Mouse (Mus musculus) heart, postnatal 0 days (tissue): Measurements from ENCODE around the gene Irf1. TPM values are rescaled to one million over a fixed set of nuclear protein-coding genes. Genes with fewer than 3 reads are reported as not detected.

Source experiments
- ATAC-seq: fragments of 200-750 bp; cut with Nextera tagmentation; 2 replicates; pipeline ENCODE4 v1.8.0; 2017; ENCODE audit warnings: low read depth, moderate number of reproducible peaks, moderate library complexity; ENCODE audit not compliant: insufficient read depth
- DNase-seq: peaks from one replicate; pipeline ENCODE4 v3.0.0-alpha.2; 2016; ENCODE audit warnings: low spot score
- H3K27ac ChIP-seq: fragments of 300-500 bp; sonication (generic); 2 replicates; pipeline ENCODE4 v1.5.1; 2014; ENCODE audit warnings: low read depth, mild to moderate bottlenecking
- H3K27me3 ChIP-seq: fragments of 300-500 bp; sonication (generic); 2 replicates; pipeline ENCODE4 v1.6.1; 2014; ENCODE audit warnings: low read length, mixed read lengths; ENCODE audit not compliant: control insufficient read depth, insufficient read depth
- H3K36me3 ChIP-seq: fragments of 300-500 bp; sonication (generic); replicated peaks from 2 replicates; pipeline ENCODE4 v1.6.1; 2014; ENCODE audit warnings: low read length, mixed read lengths; ENCODE audit not compliant: control insufficient read depth, insufficient read depth
- H3K4me1 ChIP-seq: fragments of 300-500 bp; sonication (generic); 2 replicates; pipeline ENCODE4 v1.6.1; 2014; ENCODE audit warnings: antibody characterized with exemption; ENCODE audit not compliant: control insufficient read depth, insufficient read depth
- H3K4me2 ChIP-seq: fragments of 300-500 bp; sonication (generic); 2 replicates; pipeline ENCODE4 v1.6.1; 2014; ENCODE audit warnings: low read depth, mild to moderate bottlenecking, low read length, moderate library complexity
- H3K4me3 ChIP-seq: fragments of 300-500 bp; sonication (generic); 2 replicates; pipeline ENCODE4 v1.5.1; 2014; ENCODE audit warnings: low read depth, low read length
- H3K9ac ChIP-seq: fragments of 300-500 bp; sonication (generic); replicated peaks from 2 replicates; pipeline ENCODE4 v1.6.1; 2014; ENCODE audit warnings: low read depth, low read length, mixed read lengths
- H3K9me3 ChIP-seq: fragments of 300-500 bp; sonication (generic); replicated peaks from 2 replicates; pipeline ENCODE4 v1.6.1; 2016; ENCODE audit warnings: low read length; ENCODE audit not compliant: control insufficient read depth
- CTCF ChIP-seq: IDR thresholded peaks from 2 replicates; pipeline ENCODE4 v1.5.1; 2016; ENCODE audit warnings: antibody characterized with exemption, control low read depth, low read depth
- EP300 ChIP-seq: IDR thresholded peaks from 2 replicates; pipeline ENCODE4 v1.6.1; 2016; ENCODE audit warnings: antibody characterized with exemption, low read depth
- WGBS: fragments of 180-500 bp; shearing (Covaris S2); extraction: QIAGEN DNeasy Blood & Tissue Kit; methylation state at CpG from one replicate; pipeline ENCODE4 v1.1.7; 2014; 5-methylcytosine and 5-hydroxymethylcytosine counted together
- polyA plus RNA-seq: library from polyadenylated mRNA; unstranded; fragments of >200 nt; fragmentation: Nextera tagmentation; extraction: Ambion mirVana; gene quantifications from 2 replicates; pipeline ENCODE4 v1.2.1, GENCODE M21; 2015
- total RNA-seq: library from RNA; depleted of rRNA; stranded (reverse); fragments of >200 nt; gene quantifications from 2 replicates; pipeline ENCODE4 v1.2.3, GENCODE M21; 2014; ENCODE audit warnings: low replicate concordance

Gene Irf1
- total and polyA plus RNA-seq, 2 experiments from 2014 or later, result 9.1 to 9.4 TPM

- Histone ChIP-seq H3K4me1 (no peaks in the 10 kb centered on the region), H3K4me3 (no peak within 1 kb of the TSS), H3K27ac (no peak within 1 kb of the TSS), H3K9me3 (no peaks in the 10 kb centered on the region), H3K4me2 (no peak within 1 kb of the TSS), H3K9ac (no peak within 1 kb of the TSS), H3K36me3 (peaks cover 50% of the 10 kb centered on the region), H3K27me3 (no peaks in the 10 kb centered on the region)
- 77% methylated on average over 5 of the region's 5 CpGs for WGBS
- no peak for TF ChIP-seq EP300
- no peak for TF ChIP-seq CTCF
- DNase-seq (no peak), ATAC-seq (no peak)
Measured at GRCm38 (mm10) chr11:53773087-53773486, 3.3 kb downstream of the Irf1 start, which contains the start of gene Gm17334. Gene Gm17334, minus strand, starts transcription at chr11:53773187.

- WGBS, result 87% methylated on average over 16 of the region's 16 CpGs
- H3K27me3 ChIP-seq, result no peaks in the 10 kb centered on the region
- DNase-seq (no peak), ATAC-seq (no peak)
- no peaks in the 10 kb centered on the region for H3K9me3 ChIP-seq
- no peak overlapping the region for H3K4me3 ChIP-seq
- H3K9ac ChIP-seq, result no peak overlapping the region
- H3K4me1 ChIP-seq, result no peaks in the 10 kb centered on the region
- TF ChIP-seq EP300 (no peak), CTCF (no peak)
- no peak overlapping the region for H3K27ac ChIP-seq
- H3K4me2 ChIP-seq, result no peak overlapping the region
- peaks cover 50% of the 10 kb centered on the region for H3K36me3 ChIP-seq
Measured at GRCm38 (mm10) chr11:53773641-53774360, 4.0 kb downstream of the Irf1 start.

- Histone ChIP-seq H3K9me3 (no peaks in the 10 kb centered on the region), H3K27ac (no peak overlapping the region)
- 82% methylated on average over 13 of the region's 13 CpGs for WGBS
Measured at GRCm38 (mm10) chr11:53774659-53775255, 4.9 kb downstream of the Irf1 start.

GRCm38 (mm10) chr11:53777736-53778135 is 7.9 kb downstream of the Irf1 start:
- Histone ChIP-seq H3K4me1 (no peaks in the 10 kb centered on the region), H3K9ac (no peak overlapping the region), H3K27me3 (no peaks in the 10 kb centered on the region), H3K9me3 (no peaks in the 10 kb centered on the region), H3K4me2 (no peak overlapping the region), H3K36me3 (peaks cover 48% of the 10 kb centered on the region), H3K27ac (no peak overlapping the region), H3K4me3 (no peak overlapping the region)
- 76% methylated on average over 5 of the region's 5 CpGs for WGBS
- ATAC-seq (no peak), DNase-seq (no peak)
- TF ChIP-seq EP300, result no peak

More at GRCm38 (mm10) chr11:53774659-53775255, 4.9 kb downstream of the Irf1 start:
- Histone ChIP-seq H3K4me1 (no peaks in the 10 kb centered on the region), H3K36me3 (peaks cover 50% of the 10 kb centered on the region), H3K4me2 (no peak overlapping the region), H3K27me3 (no peaks in the 10 kb centered on the region), H3K4me3 (no peak overlapping the region), H3K9ac (no peak overlapping the region)
- DNase-seq (no peak), ATAC-seq (no peak)
- TF ChIP-seq EP300, result no peak
- TF ChIP-seq CTCF, result no peak

GRCm38 (mm10) chr11:53778455-53778854 is 8.6 kb downstream of the Irf1 start:
- WGBS, result 77% methylated on average over 5 of the region's 5 CpGs
- no peak for ATAC-seq

GRCm38 (mm10) chr11:53779808-53780207 is 10.0 kb downstream of the Irf1 start:
- H3K4me2 ChIP-seq, result no peak overlapping the region
- DNase-seq (no peak), ATAC-seq (no peak)
- peaks cover 27% of the 10 kb centered on the region for H3K36me3 ChIP-seq
- H3K9me3 ChIP-seq, result no peaks in the 10 kb centered on the region
- no peak overlapping the region for H3K9ac ChIP-seq
- H3K4me1 ChIP-seq, result no peaks in the 10 kb centered on the region
- 66% methylated on average over 2 of the region's 2 CpGs for WGBS
- H3K27ac ChIP-seq, result no peak overlapping the region
- H3K4me3 ChIP-seq, result no peak overlapping the region
- TF ChIP-seq CTCF (no peak), EP300 (no peak)
- H3K27me3 ChIP-seq, result no peaks in the 10 kb centered on the region

More at GRCm38 (mm10) chr11:53778455-53778854, 8.6 kb downstream of the Irf1 start:
- no peaks in the 10 kb centered on the region for H3K9me3 ChIP-seq
- H3K4me2 ChIP-seq, result no peak overlapping the region
- no peaks in the 10 kb centered on the region for H3K4me1 ChIP-seq
- peaks cover 41% of the 10 kb centered on the region for H3K36me3 ChIP-seq
- H3K9ac ChIP-seq, result no peak overlapping the region
- no peaks in the 10 kb centered on the region for H3K27me3 ChIP-seq
- DNase-seq, result no peak
- TF ChIP-seq CTCF, result no peak
- no peak overlapping the region for H3K27ac ChIP-seq
- H3K4me3 ChIP-seq, result no peak overlapping the region
